Mouse (Mus musculus): ENCODE data around the gene Ywhaq.
"Not testable (repeated sequence)": the region's sequence is repeated elsewhere in the genome, so short reads cannot be mapped to it uniquely, and the experiment has no call there.

Gene Ywhaq

DNA sequence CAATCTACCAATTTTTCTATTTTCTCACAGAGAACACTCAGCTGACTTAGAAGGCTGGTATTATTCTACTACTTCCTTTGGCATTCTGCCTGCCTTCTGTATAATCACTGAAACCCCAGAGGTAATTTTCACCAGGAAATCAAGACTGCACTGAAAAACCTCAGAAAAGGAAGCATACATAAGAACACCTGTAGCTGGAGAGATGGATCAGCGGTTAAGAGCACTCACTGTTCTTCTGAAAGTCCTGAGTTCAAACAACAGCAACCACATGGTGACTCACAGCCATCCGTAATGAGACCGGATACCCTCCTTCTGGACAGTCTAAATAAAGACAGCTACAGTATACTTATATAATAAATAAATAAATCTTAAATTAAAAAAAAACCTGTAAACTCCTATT lies 7.8 kb downstream of the Ywhaq start:
- DNase-seq (ENCODE audit: low read depth, low spot score), result no peak

DNA sequence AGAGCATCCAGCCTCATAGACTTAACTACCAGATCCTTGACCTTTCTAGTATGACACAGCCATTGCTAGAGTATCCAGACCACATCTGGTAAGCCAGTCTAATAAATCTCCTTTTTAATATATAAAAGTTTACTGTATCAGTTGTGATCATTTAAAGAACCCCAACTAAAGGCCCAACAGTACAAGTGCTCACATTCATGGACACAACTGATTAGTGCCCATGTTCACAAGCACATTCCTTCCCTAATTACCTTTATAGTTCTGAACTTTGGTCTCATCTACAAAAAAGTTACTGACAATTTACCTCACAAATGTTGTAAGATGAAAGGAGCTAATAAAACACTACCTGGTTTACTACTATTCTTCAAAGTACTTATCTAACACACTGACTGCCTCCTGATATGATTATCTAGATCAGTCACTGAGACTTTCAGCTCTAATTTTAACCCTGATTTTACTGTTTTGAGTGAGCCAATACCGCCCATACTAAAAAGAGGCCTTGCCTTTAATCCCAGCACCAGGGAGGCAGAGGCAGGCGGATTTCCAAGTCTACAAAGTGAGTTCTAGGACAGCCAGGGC lies 8.6 kb downstream of the Ywhaq start:
- DNase-seq (ENCODE audit: low read depth, low spot score), result no peak

DNA sequence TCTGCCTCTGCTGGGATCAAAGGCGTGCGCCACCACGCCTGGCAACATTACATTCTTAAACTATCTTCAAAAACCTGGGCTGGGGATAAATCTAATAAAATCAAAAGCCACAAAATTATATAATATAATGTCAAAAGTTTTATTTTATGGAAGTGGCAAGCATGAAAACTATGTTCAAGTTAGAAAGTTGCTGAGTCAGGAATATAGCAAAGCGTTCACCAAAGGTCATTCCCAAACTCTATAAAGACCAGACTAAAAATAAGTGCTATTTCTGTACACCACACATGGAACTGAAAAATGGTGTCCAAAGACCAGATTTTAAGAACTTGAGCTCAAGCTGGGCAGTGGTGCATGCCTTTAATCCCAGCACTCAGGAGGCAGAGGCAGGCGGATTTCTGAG lies 14.7 kb downstream of the Ywhaq start:
- DNase-seq (ENCODE audit: low read depth, low spot score), result no peak

DNA sequence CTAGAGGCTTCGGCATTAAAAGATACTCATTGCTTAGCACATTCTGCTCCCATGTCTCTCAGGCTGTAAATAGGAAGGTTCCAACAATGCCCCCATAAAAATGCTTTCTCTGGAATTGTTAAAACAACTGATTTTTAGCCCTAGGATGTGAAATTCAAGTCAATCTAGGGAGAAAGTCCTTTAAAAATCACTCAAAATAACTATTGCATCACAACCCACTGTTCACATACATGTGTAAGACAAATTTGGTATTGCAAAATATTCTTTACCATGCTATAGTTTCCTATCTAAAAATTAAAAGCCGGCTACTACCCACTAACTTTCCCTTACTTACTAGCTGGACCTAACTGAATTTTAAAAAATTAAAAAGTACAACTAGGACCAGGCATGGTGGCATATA lies 31.2 kb downstream of the Ywhaq start:
- DNase-seq (ENCODE audit: low read depth, low spot score), result no peak

DNA sequence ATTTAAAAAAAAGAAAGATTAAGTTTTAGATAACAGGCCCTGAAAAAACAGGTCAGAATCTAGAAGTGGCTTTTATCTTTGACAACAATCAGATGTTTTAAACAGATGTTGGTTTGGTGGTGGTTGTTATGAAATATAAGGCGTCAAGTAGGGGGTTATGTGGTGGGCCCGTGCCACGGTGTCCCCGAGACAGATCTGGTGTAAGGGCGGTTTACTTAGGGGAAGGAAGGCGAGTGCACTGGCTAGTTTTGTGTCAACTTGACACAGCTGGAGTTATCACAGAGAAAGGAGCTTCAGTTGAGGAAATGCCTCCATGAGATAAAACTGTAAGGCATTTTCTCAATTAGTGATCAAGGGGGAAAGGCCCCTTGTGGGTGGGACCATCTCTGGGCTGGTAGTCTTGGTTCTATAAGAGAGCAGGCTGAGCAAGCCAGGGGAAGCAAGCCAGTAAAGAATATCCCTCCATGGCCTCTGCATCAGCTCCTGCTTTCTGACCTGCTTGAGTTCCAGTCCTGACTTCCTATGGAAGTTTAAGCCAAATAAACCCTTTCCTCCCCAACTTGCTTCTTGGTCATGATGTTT lies 38.6 kb downstream of the Ywhaq start:
- not testable (repeated sequence) for DNase-seq (ENCODE audit: low read depth, low spot score)

DNA sequence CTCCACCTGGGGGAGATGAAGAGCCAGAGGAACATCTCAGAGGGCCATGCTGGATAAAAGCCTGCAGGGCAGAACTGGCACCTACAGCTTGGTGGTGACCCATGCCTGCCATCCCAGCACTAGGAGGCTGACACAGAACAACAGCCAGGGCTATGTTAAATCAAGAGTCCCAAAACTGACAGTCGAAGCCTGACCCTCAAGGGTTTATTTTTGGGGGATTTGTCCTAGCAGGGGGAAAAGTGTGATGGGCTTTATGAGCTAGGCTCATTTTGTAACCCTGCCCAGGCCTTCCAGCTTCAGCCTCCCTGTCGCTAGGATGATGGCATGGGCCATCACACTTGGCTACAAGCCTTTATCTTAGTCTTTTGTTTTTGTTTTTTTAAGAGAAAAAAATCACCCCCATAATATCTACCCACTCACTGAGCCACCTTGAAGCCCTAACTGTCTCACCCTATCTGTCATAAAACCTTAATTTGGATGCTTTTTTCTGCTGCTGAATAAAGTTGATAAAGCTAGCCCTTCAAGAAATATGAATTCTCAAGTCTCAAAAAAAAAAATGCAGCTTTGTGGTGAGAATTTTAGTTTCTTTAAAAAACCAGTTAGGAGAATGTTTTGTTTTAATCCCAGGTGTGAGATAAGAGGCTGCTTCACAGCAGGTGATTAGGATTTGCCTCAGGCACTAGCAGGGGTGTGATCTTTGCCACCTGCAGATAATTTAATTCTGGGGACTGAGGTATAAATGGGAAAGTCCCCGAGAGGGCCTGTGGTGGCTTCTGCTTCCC lies 41.9 kb downstream of the Ywhaq start:
- no peak for DNase-seq (ENCODE audit: low read depth, low spot score)

DNA sequence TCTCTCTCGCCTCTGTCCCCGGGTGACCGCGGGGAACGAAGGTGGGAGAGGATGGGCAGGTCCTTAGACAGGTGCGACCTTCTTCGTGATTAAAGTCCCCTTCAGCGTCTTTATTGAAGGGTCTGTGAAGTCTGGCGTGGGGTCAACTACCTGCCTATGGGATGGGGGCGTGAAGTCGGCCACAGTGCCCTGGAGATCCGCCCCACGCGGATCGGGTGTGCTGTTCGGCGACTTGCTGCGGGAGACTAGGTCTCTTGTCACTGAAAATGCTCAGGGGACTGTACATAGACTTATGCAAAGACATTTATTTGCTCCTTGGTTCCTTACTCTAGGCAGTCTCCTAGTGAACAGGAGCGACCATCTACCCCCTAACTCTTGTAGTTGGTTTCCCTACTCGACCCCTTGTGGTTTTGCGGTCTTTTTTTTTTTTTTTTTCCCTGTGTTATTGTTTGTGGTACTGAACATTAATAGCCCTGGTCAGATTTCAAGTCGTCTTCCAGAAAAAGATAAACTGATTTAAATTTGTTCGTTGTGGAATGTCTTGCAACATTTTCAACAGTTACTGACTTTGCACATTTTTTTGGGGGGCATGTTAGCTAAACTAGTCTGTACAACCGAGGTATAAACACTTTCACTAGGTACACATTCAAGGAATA lies 43.5 kb downstream of the Ywhaq start:
- DNase-seq (ENCODE audit: low read depth, low spot score), result no peak

DNA sequence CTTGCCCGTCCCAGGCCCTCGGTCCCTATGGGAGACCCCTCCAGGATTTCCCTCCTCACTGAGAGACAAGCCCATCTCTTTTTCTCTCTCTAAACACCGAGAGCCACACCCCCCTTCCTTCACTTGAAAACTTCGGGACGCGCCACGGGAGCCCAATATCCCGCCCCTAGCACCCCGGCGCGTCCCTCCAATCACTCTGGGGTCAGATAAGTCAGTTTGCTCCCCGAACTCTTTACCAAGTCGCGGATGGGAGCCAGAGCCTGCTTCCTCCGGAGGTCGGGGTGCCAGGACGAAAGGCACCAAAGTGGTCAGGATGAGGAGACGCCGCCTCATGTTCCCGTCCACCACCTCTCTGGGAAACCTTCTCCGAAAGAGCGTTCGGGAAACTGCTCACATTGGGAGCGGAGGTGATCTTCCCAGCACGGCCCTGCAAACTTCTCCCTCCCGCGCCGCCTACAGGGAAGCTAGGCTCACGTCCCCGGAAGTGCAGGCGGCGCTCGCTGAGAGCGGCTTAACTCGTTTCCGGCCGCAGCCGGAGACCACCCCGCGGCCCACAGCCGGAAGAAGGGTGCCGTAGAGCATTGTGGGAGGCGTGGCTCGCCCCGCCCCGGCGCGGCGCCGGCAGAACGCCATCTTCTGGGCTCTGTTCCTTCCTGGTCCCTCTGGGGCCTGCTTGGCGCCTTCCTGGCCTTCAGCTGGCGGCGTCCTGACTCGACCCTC lies 44.2 kb downstream of the Ywhaq start, which contains the start of gene Adam17:
Gene Adam17, minus strand, starts transcription at position 533 of the 720 bp plus-strand sequence.
- DNase-seq (ENCODE audit: low read depth, low spot score), result peak; percentile 85

DNA sequence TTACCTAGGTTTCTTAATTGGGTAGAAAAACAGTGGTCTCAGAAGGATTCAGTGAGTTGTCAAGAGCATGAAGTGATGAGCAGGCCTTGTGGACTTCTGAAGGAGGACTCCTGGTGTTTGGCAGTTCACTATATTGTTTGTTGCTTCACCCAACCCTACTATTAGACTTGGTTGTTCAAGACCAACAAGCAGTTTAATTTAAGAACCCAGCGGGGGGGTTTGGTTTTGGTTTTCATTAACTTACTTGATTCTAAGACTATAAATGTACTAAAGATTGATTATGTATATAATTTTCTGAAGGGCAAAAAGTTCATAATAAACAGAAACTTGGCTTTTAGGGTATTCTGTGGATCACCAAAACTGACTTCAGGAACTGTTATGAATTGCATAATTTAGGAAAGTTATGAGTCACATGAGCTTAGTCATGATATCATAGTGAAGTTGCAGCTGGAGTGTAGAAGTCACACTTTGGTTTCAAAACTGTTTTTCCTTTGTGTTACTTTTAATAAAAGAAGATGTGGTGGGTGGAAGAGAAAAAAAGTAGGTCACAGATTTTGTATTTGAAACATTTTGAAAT lies 47.3 kb downstream of the Ywhaq start:
- no peak for DNase-seq (ENCODE audit: low read depth, low spot score)

DNA sequence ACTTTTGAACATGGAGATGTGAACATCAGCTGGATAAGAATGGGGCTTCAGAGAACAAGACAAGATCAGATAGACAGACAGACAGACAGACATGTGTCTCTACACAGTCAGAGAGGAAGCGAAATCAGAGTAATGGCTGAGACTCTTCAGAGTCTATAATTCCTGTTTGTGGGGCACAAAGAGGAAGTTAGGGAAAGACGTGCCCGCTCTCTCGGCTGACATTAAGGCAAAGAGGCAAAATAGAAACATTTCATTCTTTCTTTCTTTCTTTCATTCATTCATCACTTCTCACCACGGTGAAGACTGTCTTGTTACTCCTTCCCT lies 48.4 kb downstream of the Ywhaq start:
- DNase-seq (ENCODE audit: low read depth, low spot score), result no peak

DNA sequence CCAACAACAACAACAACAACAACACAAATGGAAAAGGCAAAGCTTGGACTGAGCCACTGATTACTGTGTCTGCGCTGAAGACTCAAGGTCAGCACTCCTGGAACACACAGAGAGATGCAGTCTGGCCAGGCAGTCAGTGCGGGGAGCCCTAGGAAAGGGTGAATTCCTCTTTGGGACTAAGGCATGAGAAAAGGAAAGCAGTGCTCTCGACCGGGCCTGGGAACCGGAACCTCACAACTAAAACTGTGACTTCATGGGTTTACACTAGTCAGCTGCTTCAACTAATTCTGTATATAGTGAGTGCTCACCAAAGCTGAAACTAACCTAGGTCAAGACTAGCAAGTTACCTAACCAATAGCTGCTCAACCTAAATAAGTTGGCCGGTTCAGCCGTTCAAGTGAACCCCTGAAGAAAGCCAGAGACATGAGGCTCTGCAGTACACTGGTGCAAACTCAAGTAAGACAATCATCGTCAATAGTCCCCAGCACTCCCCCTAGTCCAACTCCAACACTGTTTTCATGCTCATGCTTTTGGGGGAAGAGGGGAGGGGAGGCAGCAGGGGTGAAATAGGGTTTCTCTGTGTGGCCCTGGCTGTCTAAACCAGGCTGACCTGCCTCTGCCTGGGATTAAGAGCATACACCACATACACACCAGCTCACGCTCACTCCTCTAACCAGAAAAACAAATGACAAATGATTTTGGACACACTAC lies 48.9 kb downstream of the Ywhaq start:
- DNase-seq (ENCODE audit: low read depth, low spot score), result no peak

DNA sequence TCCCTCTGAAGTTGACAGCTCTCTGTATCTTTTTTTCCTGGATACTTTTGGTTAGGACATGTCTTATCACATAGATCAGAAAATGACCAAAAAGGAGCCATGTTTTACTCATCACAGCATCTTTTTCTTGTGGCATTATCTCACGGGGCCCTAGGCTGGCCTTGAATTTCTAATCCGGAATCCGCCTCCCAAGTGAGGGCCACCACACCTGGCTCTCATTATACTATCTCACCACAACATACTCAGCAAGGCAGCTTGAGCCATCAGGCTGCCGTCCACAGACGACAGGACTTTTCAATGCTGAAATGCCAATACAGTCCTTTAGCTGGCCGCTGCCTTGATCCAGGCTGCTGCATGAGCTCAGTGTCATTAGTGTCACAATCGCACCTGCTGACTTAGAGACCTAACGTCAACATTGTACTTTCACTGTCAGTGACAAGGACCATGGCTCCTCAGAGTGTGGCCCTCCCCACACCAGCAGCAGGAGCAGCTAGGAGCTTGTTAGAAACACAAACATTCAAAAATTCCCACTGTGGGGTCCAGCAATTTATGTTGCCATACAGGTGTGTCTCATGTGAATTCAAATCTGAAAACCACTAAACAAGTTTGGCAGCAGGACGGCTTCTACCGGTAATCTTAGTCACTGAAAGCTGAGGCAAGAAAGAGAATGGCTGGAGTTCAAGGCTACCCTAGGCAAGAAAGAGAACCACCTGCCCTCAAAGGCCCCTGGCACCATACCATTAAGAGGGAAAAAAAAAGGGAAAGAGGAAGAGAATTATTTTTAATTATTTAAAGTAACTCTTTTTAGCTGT lies 52.6 kb downstream of the Ywhaq start:
- no peak for DNase-seq (ENCODE audit: low read depth, low spot score)

DNA sequence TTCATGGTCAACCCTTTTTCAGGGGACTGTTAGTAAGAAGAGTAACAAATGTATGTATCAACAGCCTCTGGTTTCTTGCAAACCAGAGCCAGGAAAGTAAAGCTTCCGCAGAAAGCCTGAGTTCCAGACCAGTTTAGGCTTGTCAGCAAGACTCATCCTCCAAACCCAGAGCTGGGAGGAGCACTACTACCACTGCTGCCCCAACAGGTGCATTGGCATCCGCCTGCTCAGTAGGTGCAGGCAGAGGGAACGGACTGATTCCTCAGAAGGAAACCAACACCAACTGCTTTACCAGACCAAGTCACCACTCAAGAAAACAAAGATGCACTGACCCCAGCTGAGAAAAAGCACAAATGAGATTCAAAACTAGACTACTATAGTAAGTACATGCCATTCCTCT lies 54.2 kb downstream of the Ywhaq start:
- DNase-seq (ENCODE audit: low read depth, low spot score), result no peak

DNA sequence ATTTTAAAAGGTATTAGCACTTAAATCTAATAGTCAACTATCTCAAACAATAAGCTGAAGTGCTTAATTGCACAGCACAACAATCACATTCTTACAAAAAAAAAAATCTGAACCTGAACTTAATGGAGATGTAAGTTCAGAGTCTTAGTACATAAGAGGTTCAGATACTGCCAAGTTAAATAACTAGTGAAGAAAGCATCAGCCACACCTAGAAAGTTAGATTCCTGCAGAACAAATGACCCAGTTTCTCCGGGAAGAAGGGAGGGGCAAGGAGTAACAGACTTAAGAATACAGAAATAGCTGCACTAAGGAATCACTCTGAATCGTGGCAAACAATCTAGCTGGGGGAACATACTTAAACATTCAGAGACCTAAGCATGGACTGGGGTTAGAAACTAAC lies 54.8 kb downstream of the Ywhaq start:
- no peak for DNase-seq (ENCODE audit: low read depth, low spot score)

DNA sequence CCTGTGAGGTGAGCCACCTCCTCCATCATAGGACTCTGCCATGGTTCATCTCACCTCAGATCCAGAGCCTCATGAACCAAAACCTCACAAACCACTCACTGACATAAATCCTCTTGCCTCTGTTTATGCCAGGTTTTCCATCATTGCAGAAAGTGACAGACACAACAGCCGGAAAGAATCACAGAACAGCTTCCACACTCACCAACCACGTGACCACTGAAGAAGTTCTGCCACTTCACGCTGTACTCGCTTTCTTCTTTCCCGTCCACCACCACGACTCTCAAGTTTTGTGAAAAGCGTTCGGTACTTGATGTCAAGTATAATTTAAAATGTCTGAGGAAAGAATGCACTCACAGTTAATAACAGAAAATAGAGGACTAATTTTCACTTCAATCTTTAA lies 63.8 kb downstream of the Ywhaq start:
- DNase-seq (ENCODE audit: low read depth, low spot score), result no peak

DNA sequence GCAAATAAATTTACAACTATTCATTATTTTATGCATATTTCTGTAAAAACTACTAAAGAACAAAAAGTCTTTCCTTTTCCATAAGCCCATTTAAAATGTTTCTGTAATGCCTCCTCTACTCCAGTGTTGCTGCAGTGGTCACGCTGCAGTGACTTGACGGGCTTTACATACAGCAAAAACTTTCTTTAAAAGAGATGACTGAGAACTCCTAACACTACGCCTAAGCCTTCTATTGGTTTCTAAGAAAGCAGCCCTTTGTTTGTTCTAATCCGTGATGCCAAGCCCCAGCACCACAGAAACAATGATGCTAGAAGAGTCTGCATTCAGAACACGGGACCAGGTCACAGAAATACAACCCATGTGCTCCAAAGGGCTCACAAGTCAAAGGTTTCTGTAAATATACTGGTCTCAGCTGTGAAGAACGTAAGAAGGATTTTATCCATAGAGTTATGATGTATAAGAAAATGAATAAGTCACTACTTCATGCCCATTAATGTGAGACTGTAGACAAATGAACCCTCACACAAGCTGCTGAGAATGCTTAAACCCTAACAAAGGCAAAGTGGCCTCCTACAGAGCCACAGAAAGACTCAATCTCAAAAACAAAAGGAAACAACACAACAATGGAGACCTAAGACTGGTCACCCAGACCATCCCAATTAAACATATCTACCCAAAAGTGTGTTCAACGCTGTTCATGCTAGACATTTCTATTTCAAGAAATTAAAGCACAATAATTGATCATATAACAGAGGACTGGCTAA lies 67.1 kb downstream of the Ywhaq start:
- no peak for DNase-seq (ENCODE audit: low read depth, low spot score)

DNA sequence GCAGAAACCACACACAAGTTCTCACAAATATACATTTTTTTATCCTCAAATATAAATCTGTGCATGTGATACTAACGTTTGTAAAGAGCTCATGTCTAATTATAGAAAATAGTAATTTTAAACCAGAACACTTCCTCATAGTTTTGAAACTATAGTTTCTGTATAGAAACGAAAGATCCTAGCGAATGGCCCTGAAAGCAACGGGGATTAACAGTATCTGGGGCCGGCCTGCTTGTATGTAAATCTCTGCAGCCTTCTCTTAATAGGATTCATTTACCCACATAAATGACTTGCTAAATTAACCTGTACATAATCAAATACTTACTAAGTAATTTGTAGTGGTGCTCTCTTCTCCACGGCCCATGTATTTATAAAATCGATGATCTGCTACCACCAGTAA lies 70.5 kb downstream of the Ywhaq start:
- DNase-seq (ENCODE audit: low read depth, low spot score), result no peak

DNA sequence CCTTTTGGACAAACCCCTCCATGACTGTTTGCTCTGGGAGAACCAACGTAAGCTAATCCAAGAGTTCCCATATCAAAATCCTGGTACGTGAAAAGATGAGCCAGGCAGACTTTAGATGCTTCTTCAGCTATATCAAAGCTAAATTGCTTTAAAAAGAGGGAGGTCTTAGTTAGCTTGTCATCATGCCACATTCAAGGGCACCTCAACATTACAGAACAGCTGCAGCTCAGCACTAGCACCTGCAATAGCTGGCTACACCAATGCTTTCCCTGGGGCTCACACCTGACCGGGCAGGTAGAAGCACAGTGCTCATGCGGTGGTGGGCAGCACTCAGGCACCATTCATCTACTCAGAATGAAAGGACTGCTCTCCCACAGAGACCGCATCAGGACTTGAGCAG lies 76.8 kb downstream of the Ywhaq start:
- DNase-seq (ENCODE audit: low read depth, low spot score), result no peak

Data from retina, adult 2 months (tissue).